In the genomic region with DNA sequence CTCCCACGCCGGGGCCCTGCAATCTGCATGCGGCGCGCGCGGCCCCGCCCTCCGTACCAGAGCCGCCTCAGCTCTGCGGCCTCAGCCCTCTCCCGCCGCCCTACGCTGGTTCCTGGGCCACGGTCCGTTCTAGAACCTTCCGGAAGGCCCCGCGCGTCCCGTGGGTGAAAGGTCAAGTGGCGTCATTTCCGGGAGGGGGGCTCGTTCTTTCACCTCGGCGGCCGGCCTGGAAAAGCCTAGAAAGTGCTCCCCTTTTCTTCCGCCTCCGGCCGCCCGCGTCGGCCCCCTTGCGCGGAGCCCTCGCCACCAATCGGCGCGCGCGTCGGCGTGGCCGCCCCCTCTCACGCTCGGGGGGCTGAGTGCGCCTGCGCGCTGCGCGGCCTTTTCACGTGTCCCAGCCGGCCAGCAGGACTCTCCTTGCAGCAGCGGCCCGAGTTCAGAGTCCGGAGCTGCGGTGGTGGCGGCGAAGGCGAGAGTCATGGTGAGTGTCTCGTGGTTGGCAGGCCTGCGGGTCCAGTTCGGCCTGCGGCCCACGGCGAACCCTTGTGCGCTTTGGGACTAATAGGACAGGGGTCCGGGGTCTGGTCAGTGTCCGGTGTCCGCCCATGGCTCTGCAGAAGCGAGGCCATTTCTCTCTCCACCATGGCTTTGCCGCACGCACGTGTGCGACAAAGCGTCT, we compare ENCODE assay signal across 7 mouse cellular contexts. TPM values are rescaled to one million over a fixed set of nuclear protein-coding genes. Genes with fewer than 3 reads are reported as not detected.
DNase-seq lines count a peak whose midpoint lies in the region; ATAC-seq lines count a peak whose summit lies in the region.

A gene (plus strand): TSS at position 201 of the 679 bp plus-strand sequence.
A gene (minus strand): TSS at position 312 of the 679 bp plus-strand sequence.

- no peaks in the 10 kb centered on the region for H3K4me1 ChIP-seq in embryonic facial prominence, embryonic 11.5 days (ENCODE audit: control insufficient read depth, insufficient read depth, low read length)
- H3K4me1 ChIP-seq in limb, embryonic 11.5 days (ENCODE audit: control insufficient read depth, insufficient read depth, low read length) = peaks cover 11% of the 10 kb centered on the region
- peaks cover 19% of the 10 kb centered on the region for H3K4me1 ChIP-seq in midbrain, embryonic 14.5 days (ENCODE audit: control insufficient read depth, insufficient read depth, low read length)

- WGBS in embryonic facial prominence, embryonic 11.5 days = under 1% methylated on average over 56 of the region's 76 CpGs
- under 1% methylated on average over 55 of the region's 76 CpGs for whole genome bisulfite sequencing in limb, embryonic 11.5 days
- WGBS in midbrain, embryonic 14.5 days = under 1% methylated on average over 74 of the region's 76 CpGs

- H3K4me3 ChIP-seq in embryonic facial prominence, embryonic 11.5 days (ENCODE audit: low read depth, low read length) = peak within 1 kb of the TSS; percentile 90
- peak within 1 kb of the TSS; percentile 97 for H3K4me3 ChIP-seq in limb, embryonic 11.5 days (ENCODE audit: low read depth, low read length)
- peak within 1 kb of the TSS; percentile 92 for H3K4me3 ChIP-seq in midbrain, embryonic 14.5 days (replicated peaks; ENCODE audit: low read depth, low read length)

- peak; percentile 95 for ATAC-seq in embryonic facial prominence, embryonic 11.5 days (replicated peaks; ENCODE audit: insufficient number of reproducible peaks, low FRiP score, low TSS enrichment, low read depth)
- peak; percentile 96 for ATAC-seq in limb, embryonic 11.5 days (ENCODE audit: insufficient number of reproducible peaks, low FRiP score, low TSS enrichment, low read depth)
- peak; percentile 94 for ATAC-seq in midbrain, embryonic 14.5 days (ENCODE audit: low FRiP score, low TSS enrichment)

- H3K9me3 ChIP-seq in embryonic facial prominence, embryonic 11.5 days (replicated peaks; ENCODE audit: control insufficient read depth, low read length) = no peaks in the 10 kb centered on the region
- H3K9me3 ChIP-seq in limb, embryonic 11.5 days (ENCODE audit: control insufficient read depth, low read length) = no peaks in the 10 kb centered on the region
- no peaks in the 10 kb centered on the region for H3K9me3 ChIP-seq in midbrain, embryonic 14.5 days (ENCODE audit: control insufficient read depth, low read length)

- peak within 1 kb of the TSS; percentile 78 for H3K4me2 ChIP-seq in embryonic facial prominence, embryonic 11.5 days (ENCODE audit: low read depth, low read length)
- peak within 1 kb of the TSS; percentile 79 for H3K4me2 ChIP-seq in limb, embryonic 11.5 days (ENCODE audit: low read depth, severe bottlenecking)
- peak within 1 kb of the TSS; percentile 94 for H3K4me2 ChIP-seq in midbrain, embryonic 14.5 days (ENCODE audit: low read length)

- DNase-seq in adrenal gland, postnatal 14 days = peak; percentile 100
- DNase-seq in embryonic facial prominence, embryonic 11.5 days (ENCODE audit: low spot score) = peak; percentile 99
- DNase-seq in heart, adult 11 months = peak; percentile 100
- peak; percentile 99 for DNase-seq in kidney, adult 18-20 months
- DNase-seq in limb, embryonic 11.5 days (ENCODE audit: low spot score) = peak; percentile 100
- DNase-seq in midbrain, embryonic 14.5 days = peak; percentile 99
- DNase-seq in spleen, adult 18-20 months = peak; percentile 98

- H3K9ac ChIP-seq in embryonic facial prominence, embryonic 11.5 days (replicated peaks; ENCODE audit: low read length) = peak within 1 kb of the TSS; percentile 94
- H3K9ac ChIP-seq in limb, embryonic 11.5 days (ENCODE audit: low read length) = peak within 1 kb of the TSS; percentile 93
- peak within 1 kb of the TSS; percentile 84 for H3K9ac ChIP-seq in midbrain, embryonic 14.5 days (replicated peaks; ENCODE audit: low read length)

- H3K27ac ChIP-seq in embryonic facial prominence, embryonic 11.5 days (replicated peaks; ENCODE audit: low read depth, low read length) = peak within 1 kb of the TSS; percentile 93
- peak within 1 kb of the TSS; percentile 92 for H3K27ac ChIP-seq in limb, embryonic 11.5 days (replicated peaks; ENCODE audit: low read depth, low read length)
- peak within 1 kb of the TSS; percentile 94 for H3K27ac ChIP-seq in midbrain, embryonic 14.5 days (replicated peaks; ENCODE audit: low read depth, low read length)

- H3K36me3 ChIP-seq in embryonic facial prominence, embryonic 11.5 days (replicated peaks; ENCODE audit: control insufficient read depth, insufficient read depth, low read depth, low read length) = peaks cover 5% of the 10 kb centered on the region
- H3K36me3 ChIP-seq in limb, embryonic 11.5 days (ENCODE audit: control insufficient read depth, insufficient read depth, low read length) = peaks cover 14% of the 10 kb centered on the region
- H3K36me3 ChIP-seq in midbrain, embryonic 14.5 days (ENCODE audit: control insufficient read depth, insufficient read depth, low read length) = peaks cover 48% of the 10 kb centered on the region

- no peaks in the 10 kb centered on the region for H3K27me3 ChIP-seq in embryonic facial prominence, embryonic 11.5 days (ENCODE audit: control insufficient read depth, insufficient read depth, low read length)
- H3K27me3 ChIP-seq in limb, embryonic 11.5 days (ENCODE audit: control insufficient read depth, insufficient read depth, low read length) = no peaks in the 10 kb centered on the region
- no peaks in the 10 kb centered on the region for H3K27me3 ChIP-seq in midbrain, embryonic 14.5 days (ENCODE audit: control insufficient read depth, insufficient read depth, low read length)

RNA-seq across cellular contexts. Expression of the first gene that starts in this region (rescaled TPM):
- 556 and 584 TPM in 2 replicates for total RNA-seq in adrenal gland, postnatal 14 days (2021)
- 524 and 599 TPM in 2 replicates for polyA plus RNA-seq in embryonic facial prominence, embryonic 11.5 days (2014; fragmentation: Nextera tagmentation; extraction: Ambion mirVana)
- 605 and 608 TPM in 2 replicates for polyA plus RNA-seq in limb, embryonic 11.5 days (2014; fragmentation: Nextera tagmentation; extraction: Ambion mirVana)
- 255 and 258 TPM in 2 replicates for polyA plus RNA-seq in midbrain, embryonic 14.5 days (2014; fragmentation: Nextera tagmentation; extraction: Ambion mirVana)

RNA-seq across cellular contexts. Expression of the second gene that starts in this region (rescaled TPM):
- total RNA-seq in adrenal gland, postnatal 14 days (2021) = 1,112 and 1,123 TPM in 2 replicates
- polyA plus RNA-seq in embryonic facial prominence, embryonic 11.5 days (2014; fragmentation: Nextera tagmentation; extraction: Ambion mirVana) = 424 and 463 TPM in 2 replicates
- 431 and 461 TPM in 2 replicates for polyA plus RNA-seq in limb, embryonic 11.5 days (2014; fragmentation: Nextera tagmentation; extraction: Ambion mirVana)
- 207 and 232 TPM in 2 replicates for polyA plus RNA-seq in midbrain, embryonic 14.5 days (2014; fragmentation: Nextera tagmentation; extraction: Ambion mirVana)

Comparison
In these comparisons a context has a peak if more than half of its experiments do, and no peak if none do; other contexts are left out.
1. Peak in every context shown above with its lines: DNase-seq, ATAC-seq, H3K4me3 ChIP-seq and H3K27ac ChIP-seq.